Mouse (Mus musculus): ENCODE data around the gene Ist1. TPM values are rescaled to one million over a fixed set of nuclear protein-coding genes. Genes with fewer than 3 reads are reported as not detected.

The Ist1 gene
- polyA plus RNA-seq, 1 experiment from 2014 or later = 145 TPM

- Histone ChIP-seq H3K27ac (peak overlapping the region; percentile 96), H3K4me3 (peak overlapping the region; percentile 97), H3K9me3 (no peaks in the 10 kb centered on the region), H3K4me1 (peaks cover 20% of the 10 kb centered on the region), H3K4me2 (peak overlapping the region; percentile 85), H3K27me3 (no peaks in the 10 kb centered on the region), H3K36me3 (peaks cover 29% of the 10 kb centered on the region), H3K9ac (peak overlapping the region; percentile 99)
- 1% methylated on average over 24 of the region's 30 CpGs for WGBS
- peak; percentile 49; the same call in 1 of the 2 replicates for ATAC-seq (ENCODE audit: insufficient number of reproducible peaks, low FRiP score, low TSS enrichment, low read depth)
Observed at GRCm38 (mm10) chr8:109706076-109706873, 13.2 kb upstream of the Ist1 start.

DNA sequence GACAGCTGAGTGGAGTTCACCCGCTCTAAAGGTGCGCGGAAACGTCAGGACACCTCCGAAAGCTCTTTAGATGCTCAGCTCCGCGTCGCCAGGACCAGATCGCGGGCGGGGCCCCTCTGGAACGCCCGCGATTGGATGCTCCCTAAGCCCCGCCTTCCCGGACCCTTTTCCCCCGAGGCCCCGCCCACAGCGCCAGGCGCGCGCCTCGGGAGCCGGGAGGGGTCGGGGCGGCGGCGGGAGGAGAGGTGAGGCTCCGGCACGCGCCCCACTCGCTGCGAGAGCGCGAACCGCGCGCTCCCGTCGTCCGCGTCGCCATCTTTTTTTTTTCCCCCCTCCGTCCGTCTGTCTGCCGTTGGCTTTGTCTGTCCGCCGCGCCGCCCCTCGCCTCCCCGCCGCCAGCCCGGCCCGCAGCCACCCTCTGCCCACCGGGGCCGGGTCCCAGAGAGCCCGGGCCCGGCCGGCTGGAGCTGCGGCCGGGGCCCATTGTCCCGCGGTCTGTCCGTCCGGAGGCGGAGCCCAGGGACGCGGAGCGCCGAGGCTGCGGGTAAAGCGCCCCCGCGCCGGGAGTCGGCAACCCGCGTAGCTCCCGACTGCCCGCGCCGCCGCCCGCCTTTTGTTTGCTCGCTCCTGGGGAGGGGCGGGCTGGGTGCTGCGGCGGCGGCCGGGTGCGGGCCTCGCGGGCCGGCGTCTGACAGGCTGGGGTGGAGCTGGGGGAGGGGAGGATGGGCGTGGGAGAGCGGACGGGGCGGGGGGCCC is 12.4 kb upstream of the Ist1 start, which contains the start of gene Zfp821:
Gene Zfp821, plus strand, starts transcription at position 227 of the 756 bp plus-strand sequence.
- peak; percentile 89 for ATAC-seq (ENCODE audit: insufficient number of reproducible peaks, low FRiP score, low TSS enrichment, low read depth)
- Histone ChIP-seq H3K9ac (peak within 1 kb of the TSS; percentile 99), H3K4me3 (peak within 1 kb of the TSS; percentile 97), H3K4me2 (peak within 1 kb of the TSS; percentile 85), H3K4me1 (peaks cover 20% of the 10 kb centered on the region), H3K27me3 (no peaks in the 10 kb centered on the region), H3K9me3 (no peaks in the 10 kb centered on the region), H3K36me3 (peaks cover 21% of the 10 kb centered on the region), H3K27ac (peak within 1 kb of the TSS; percentile 96)
- WGBS = 0% methylated on average over 82 of the region's 100 CpGs

GRCm38 (mm10) chr8:109704565-109705319 is 11.7 kb upstream of the Ist1 start:
- H3K27me3 ChIP-seq = no peaks in the 10 kb centered on the region
- peak overlapping the region; percentile 20; the same call in 1 of the 2 replicates for H3K9ac ChIP-seq
- peak overlapping the region; percentile 97 for H3K4me3 ChIP-seq
- H3K4me2 ChIP-seq = peak overlapping the region; percentile 85
- peak; percentile 28; the same call in 1 of the 2 replicates for ATAC-seq (ENCODE audit: insufficient number of reproducible peaks, low FRiP score, low TSS enrichment, low read depth)
- peaks cover 15% of the 10 kb centered on the region for H3K36me3 ChIP-seq
- H3K27ac ChIP-seq = peak overlapping the region; percentile 52; the same call in 1 of the 2 replicates
- WGBS = 11% methylated on average over 24 of the region's 24 CpGs
- no peaks in the 10 kb centered on the region for H3K9me3 ChIP-seq
- H3K4me1 ChIP-seq = peaks cover 20% of the 10 kb centered on the region

GRCm38 (mm10) chr8:109698477-109698876 is 5.4 kb upstream of the Ist1 start:
- ATAC-seq (ENCODE audit: insufficient number of reproducible peaks, low FRiP score, low TSS enrichment, low read depth) = no peak
- WGBS = 78% methylated on average over 3 of the region's 3 CpGs

GRCm38 (mm10) chr8:109697754-109698153 is 4.7 kb upstream of the Ist1 start:
- no peak for ATAC-seq (ENCODE audit: insufficient number of reproducible peaks, low FRiP score, low TSS enrichment, low read depth)
- no peaks in the 10 kb centered on the region for H3K9me3 ChIP-seq
- no peaks in the 10 kb centered on the region for H3K36me3 ChIP-seq
- 68% methylated on average over 1 of the region's 1 CpGs for WGBS
- H3K27ac ChIP-seq = no peak overlapping the region
- no peaks in the 10 kb centered on the region for H3K27me3 ChIP-seq
- H3K4me1 ChIP-seq = peaks cover 7% of the 10 kb centered on the region
- no peak overlapping the region for H3K4me3 ChIP-seq
- H3K4me2 ChIP-seq = no peak overlapping the region
- no peak overlapping the region for H3K9ac ChIP-seq

More at GRCm38 (mm10) chr8:109698477-109698876, 5.4 kb upstream of the Ist1 start:
- Histone ChIP-seq H3K4me1 (peaks cover 7% of the 10 kb centered on the region), H3K9ac (no peak overlapping the region), H3K27ac (no peak overlapping the region), H3K4me3 (no peak overlapping the region), H3K4me2 (no peak overlapping the region), H3K9me3 (no peaks in the 10 kb centered on the region), H3K27me3 (no peaks in the 10 kb centered on the region), H3K36me3 (no peaks in the 10 kb centered on the region)

- no peaks in the 10 kb centered on the region for H3K36me3 ChIP-seq
- 0 out of 2 replicates have a peak overlapping the region, but pooled peaks have one; percentile 98 for H3K4me3 ChIP-seq
- 0 out of 2 replicates have a peak overlapping the region, but pooled peaks have one; percentile 83 for H3K27ac ChIP-seq
- no peak overlapping the region for H3K4me2 ChIP-seq
- H3K4me1 ChIP-seq = peaks cover 24% of the 10 kb centered on the region
- no peak for ATAC-seq (ENCODE audit: insufficient number of reproducible peaks, low FRiP score, low TSS enrichment, low read depth)
- H3K27me3 ChIP-seq = no peaks in the 10 kb centered on the region
- 38% methylated on average over 6 of the region's 6 CpGs for WGBS
- H3K9me3 ChIP-seq = no peaks in the 10 kb centered on the region
- H3K9ac ChIP-seq = no peak overlapping the region
Observed at GRCm38 (mm10) chr8:109694154-109694553, 1.1 kb upstream of the Ist1 start.

DNA sequence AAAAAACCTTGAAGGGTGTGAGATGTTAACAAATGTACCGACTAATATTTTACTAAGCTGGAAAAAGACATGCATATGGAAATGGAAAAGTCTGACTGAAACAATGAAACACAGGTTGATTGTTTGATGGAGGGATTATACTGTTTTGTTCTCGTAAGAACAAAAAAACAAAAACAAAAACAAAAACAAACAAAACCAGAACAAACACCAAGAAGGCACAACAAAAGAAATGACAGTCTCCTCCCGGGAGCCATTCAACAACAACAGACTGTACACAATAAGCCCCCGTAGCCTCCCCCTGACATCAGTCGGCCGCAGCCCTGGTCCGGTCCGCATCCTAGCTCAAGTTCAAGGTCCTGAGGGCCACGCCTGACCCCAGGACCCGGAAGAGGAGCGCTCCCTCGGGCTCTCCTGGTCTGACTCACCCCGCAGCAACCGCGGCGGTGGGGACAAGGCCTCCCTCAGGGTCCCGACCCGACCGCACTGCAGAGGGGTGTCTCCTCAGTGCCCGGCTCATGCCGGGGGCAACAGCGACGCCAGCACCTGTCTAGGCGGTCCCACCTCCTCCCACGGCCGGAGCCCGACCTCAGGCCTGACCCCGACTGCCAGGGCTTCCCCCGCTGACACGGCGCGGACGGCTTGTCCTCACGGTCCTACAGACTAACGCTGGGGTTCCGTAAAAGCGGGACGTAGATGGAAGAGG is 466 bp downstream of the Ist1 start:
- no peaks in the 10 kb centered on the region for H3K9me3 ChIP-seq
- H3K4me1 ChIP-seq = peaks cover 24% of the 10 kb centered on the region
- peak; percentile 38 for ATAC-seq (ENCODE audit: insufficient number of reproducible peaks, low FRiP score, low TSS enrichment, low read depth)
- no peaks in the 10 kb centered on the region for H3K27me3 ChIP-seq
- peak overlapping the region; percentile 83 for H3K27ac ChIP-seq
- under 1% methylated on average over 38 of the region's 38 CpGs for WGBS
- peak overlapping the region; percentile 49 for H3K4me2 ChIP-seq
- H3K4me3 ChIP-seq = peak overlapping the region; percentile 98
- no peaks in the 10 kb centered on the region for H3K36me3 ChIP-seq
- H3K9ac ChIP-seq = peak overlapping the region; percentile 94

DNA sequence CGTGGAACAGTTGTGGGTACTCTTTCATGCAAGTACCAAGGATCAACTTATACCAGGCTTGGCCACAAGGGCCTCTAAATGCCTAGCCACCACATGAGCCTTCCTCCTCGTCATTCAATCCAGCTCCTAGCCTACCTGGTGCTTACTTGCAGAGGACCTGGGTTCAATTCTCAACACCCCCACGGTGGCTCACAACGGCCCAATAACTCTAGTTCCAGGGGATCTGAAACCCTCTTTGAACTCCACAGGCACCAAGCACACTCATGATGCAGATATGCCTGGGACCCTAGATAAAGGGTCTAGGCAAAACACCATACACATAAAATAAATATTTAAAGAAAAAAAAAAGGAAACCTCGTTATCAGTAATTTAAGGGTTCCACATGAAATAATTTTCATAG is 1.3 kb downstream of the Ist1 start:
- 38% methylated on average over 5 of the region's 5 CpGs for WGBS
- Histone ChIP-seq H3K4me1 (peaks cover 25% of the 10 kb centered on the region), H3K27me3 (no peaks in the 10 kb centered on the region), H3K9ac (0 out of 2 replicates have a peak overlapping the region, but pooled peaks have one; percentile 94), H3K4me2 (peak overlapping the region; percentile 49), H3K27ac (no peak overlapping the region), H3K9me3 (no peaks in the 10 kb centered on the region), H3K4me3 (peak overlapping the region; percentile 98), H3K36me3 (no peaks in the 10 kb centered on the region)
- ATAC-seq (ENCODE audit: insufficient number of reproducible peaks, low FRiP score, low TSS enrichment, low read depth) = no peak

GRCm38 (mm10) chr8:109687248-109687647 is 5.8 kb downstream of the Ist1 start:
- Histone ChIP-seq H3K27ac (no peak overlapping the region), H3K9me3 (no peaks in the 10 kb centered on the region), H3K4me2 (no peak overlapping the region), H3K27me3 (no peaks in the 10 kb centered on the region), H3K9ac (no peak overlapping the region), H3K4me1 (peaks cover 24% of the 10 kb centered on the region), H3K36me3 (peaks cover 7% of the 10 kb centered on the region), H3K4me3 (no peak overlapping the region)
- ATAC-seq (ENCODE audit: insufficient number of reproducible peaks, low FRiP score, low TSS enrichment, low read depth) = no peak
- 80% methylated on average over 5 of the region's 5 CpGs for WGBS

DNA sequence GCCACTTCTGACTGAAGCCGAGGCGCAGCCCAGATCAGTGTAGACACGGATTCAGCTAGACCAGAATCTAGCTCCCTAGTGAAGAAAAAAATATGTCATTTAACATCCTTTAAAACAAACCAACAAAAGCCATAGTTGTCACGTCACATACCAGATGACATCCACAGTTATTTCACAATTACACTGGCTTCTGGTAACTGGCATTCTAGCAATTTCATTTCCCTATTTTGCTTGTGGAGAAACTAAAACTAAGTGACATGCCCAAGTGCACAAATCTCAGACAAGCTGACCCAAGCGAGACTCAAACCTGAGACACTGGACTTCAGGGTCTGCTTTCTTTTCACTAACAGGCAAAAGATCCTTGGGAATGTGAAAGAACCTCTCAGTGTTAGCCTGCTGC is 10.9 kb downstream of the Ist1 start:
- Histone ChIP-seq H3K9ac (no peak overlapping the region), H3K27me3 (no peaks in the 10 kb centered on the region), H3K4me2 (no peak overlapping the region), H3K4me3 (no peak overlapping the region), H3K36me3 (peaks cover 53% of the 10 kb centered on the region), H3K9me3 (no peaks in the 10 kb centered on the region), H3K27ac (no peak overlapping the region), H3K4me1 (0 out of 2 replicates have a peak, but pooled peaks cover 6% of the 10 kb centered on the region)
- ATAC-seq (ENCODE audit: insufficient number of reproducible peaks, low FRiP score, low TSS enrichment, low read depth) = no peak
- WGBS = 89% methylated on average over 5 of the region's 5 CpGs

GRCm38 (mm10) chr8:109681535-109681934 is 11.5 kb downstream of the Ist1 start:
- ATAC-seq (ENCODE audit: insufficient number of reproducible peaks, low FRiP score, low TSS enrichment, low read depth) = no peak
- H3K9me3 ChIP-seq = no peaks in the 10 kb centered on the region
- H3K4me2 ChIP-seq = no peak overlapping the region
- H3K4me1 ChIP-seq = 0 out of 2 replicates have a peak, but pooled peaks cover 4% of the 10 kb centered on the region
- no peaks in the 10 kb centered on the region for H3K27me3 ChIP-seq
- no peak overlapping the region for H3K9ac ChIP-seq
- H3K4me3 ChIP-seq = no peak overlapping the region
- H3K27ac ChIP-seq = no peak overlapping the region
- 74% methylated on average over 3 of the region's 3 CpGs for WGBS
- peaks cover 59% of the 10 kb centered on the region for H3K36me3 ChIP-seq

Data from limb, embryonic 15.5 days (tissue).